Mouse (Mus musculus) heart, embryonic 16.5 days (tissue): Measurements from ENCODE around the gene Hist1h4a. TPM values are rescaled to one million over a fixed set of nuclear protein-coding genes. Genes with fewer than 3 reads are reported as not detected.

Source experiments
- ATAC-seq: fragments of 200-750 bp; cut with Nextera tagmentation; replicated peaks from 2 replicates; pipeline ENCODE4 v1.8.0; 2017; ENCODE audit warnings: moderate number of reproducible peaks; ENCODE audit not compliant: insufficient read depth, low FRiP score; ENCODE audit errors: extremely low read depth
- H3K27ac ChIP-seq: fragments of 300-500 bp; sonication (generic); 2 replicates; pipeline ENCODE4 v1.5.1; 2014; ENCODE audit warnings: mild to moderate bottlenecking, low read length, control low read depth, moderate library complexity
- H3K27me3 ChIP-seq: fragments of 300-500 bp; sonication (generic); 2 replicates; pipeline ENCODE4 v1.6.1; 2014; ENCODE audit warnings: low read length, mixed read lengths; ENCODE audit not compliant: control insufficient read depth, insufficient read depth
- H3K36me3 ChIP-seq: fragments of 300-500 bp; sonication (generic); 2 replicates; pipeline ENCODE4 v1.6.1; 2014; ENCODE audit not compliant: control insufficient read depth, insufficient read depth
- H3K4me1 ChIP-seq: fragments of 300-500 bp; sonication (generic); 2 replicates; pipeline ENCODE4 v1.6.1; 2014; ENCODE audit warnings: low read length, mixed read lengths; ENCODE audit not compliant: control insufficient read depth, insufficient read depth
- H3K4me2 ChIP-seq: fragments of 300-500 bp; sonication (generic); 2 replicates; pipeline ENCODE4 v1.6.1; 2014; ENCODE audit warnings: low read depth, mild to moderate bottlenecking, control low read depth, low read length
- H3K4me3 ChIP-seq: fragments of 300-500 bp; sonication (generic); 2 replicates; pipeline ENCODE4 v1.5.1; 2014; ENCODE audit warnings: mild to moderate bottlenecking, control low read depth, low read length
- H3K9ac ChIP-seq: fragments of 300-500 bp; sonication (generic); 2 replicates; pipeline ENCODE4 v1.6.1; 2014; ENCODE audit warnings: low read length, control low read depth
- H3K9me3 ChIP-seq: fragments of 300-500 bp; sonication (generic); replicated peaks from 2 replicates; pipeline ENCODE4 v1.6.1; 2016; ENCODE audit warnings: low read length; ENCODE audit not compliant: control insufficient read depth
- WGBS: fragments of 180-500 bp; shearing (Covaris S2); extraction: QIAGEN DNeasy Blood & Tissue Kit; methylation state at CpG from one replicate; pipeline ENCODE4 v1.1.7; 2014; 5-methylcytosine and 5-hydroxymethylcytosine counted together
- polyA plus RNA-seq: library from polyadenylated mRNA; unstranded; fragments of >200 nt; fragmentation: Nextera tagmentation; extraction: Ambion mirVana; gene quantifications from 2 replicates; pipeline ENCODE4 v1.2.1, GENCODE M21; 2015

Hist1h4a gene
- polyA plus RNA-seq, 1 experiment from 2014 or later, result 0.32 TPM

- H3K36me3 ChIP-seq, result no peaks in the 10 kb centered on the region
- WGBS, result 2% methylated on average over 19 of the region's 27 CpGs
- no peaks in the 10 kb centered on the region for H3K27me3 ChIP-seq
- peak overlapping the region; percentile 87 for H3K27ac ChIP-seq
- no peaks in the 10 kb centered on the region for H3K9me3 ChIP-seq
- H3K9ac ChIP-seq, result peak overlapping the region; percentile 75
- peak overlapping the region; percentile 89 for H3K4me2 ChIP-seq
- ATAC-seq, result no peak
- peaks cover 22% of the 10 kb centered on the region for H3K4me1 ChIP-seq
- peak overlapping the region; percentile 76 for H3K4me3 ChIP-seq
These were observed 624 bp downstream of the Hist1h4a start for GRCm38 (mm10) chr13:23760240-23760971.

- H3K4me2 ChIP-seq, result peak overlapping the region; percentile 89
- H3K27me3 ChIP-seq, result no peaks in the 10 kb centered on the region
- ATAC-seq, result no peak
- no peaks in the 10 kb centered on the region for H3K9me3 ChIP-seq
- H3K9ac ChIP-seq, result peak overlapping the region; percentile 75
- peak overlapping the region; percentile 76 for H3K4me3 ChIP-seq
- peak overlapping the region; percentile 87 for H3K27ac ChIP-seq
- H3K4me1 ChIP-seq, result peaks cover 22% of the 10 kb centered on the region
- H3K36me3 ChIP-seq, result no peaks in the 10 kb centered on the region
- 56% methylated on average over 1 of the region's 1 CpGs for WGBS
These were observed 1.2 kb downstream of the Hist1h4a start for GRCm38 (mm10) chr13:23759916-23760239.

- H3K27me3 ChIP-seq, result no peaks in the 10 kb centered on the region
These were observed 1.7 kb downstream of the Hist1h4a start for GRCm38 (mm10) chr13:23759251-23759771.

GRCm38 (mm10) chr13:23757921-23758320, 3.1 kb downstream of the Hist1h4a start:
- Histone ChIP-seq H3K4me3 (no peak overlapping the region), H3K36me3 (no peaks in the 10 kb centered on the region), H3K27ac (0 out of 2 replicates have a peak overlapping the region, but pooled peaks have one; percentile 5), H3K4me1 (peaks cover 14% of the 10 kb centered on the region), H3K27me3 (no peaks in the 10 kb centered on the region), H3K9ac (no peak overlapping the region), H3K4me2 (no peak overlapping the region), H3K9me3 (no peaks in the 10 kb centered on the region)
- no peak for ATAC-seq
- 54% methylated on average over 3 of the region's 3 CpGs for WGBS

More at GRCm38 (mm10) chr13:23759251-23759771, 1.7 kb downstream of the Hist1h4a start:
- ATAC-seq, result no peak
- H3K9ac ChIP-seq, result no peak overlapping the region
- H3K4me1 ChIP-seq, result peaks cover 20% of the 10 kb centered on the region
- 81% methylated on average over 3 of the region's 3 CpGs for WGBS
- H3K36me3 ChIP-seq, result no peaks in the 10 kb centered on the region
- no peak overlapping the region for H3K27ac ChIP-seq
- H3K4me2 ChIP-seq, result no peak overlapping the region
- no peaks in the 10 kb centered on the region for H3K9me3 ChIP-seq
- H3K4me3 ChIP-seq, result no peak overlapping the region

GRCm38 (mm10) chr13:23757211-23757773, 3.7 kb downstream of the Hist1h4a start:
- ATAC-seq, result no peak
- Histone ChIP-seq H3K4me1 (peaks cover 14% of the 10 kb centered on the region), H3K9me3 (no peaks in the 10 kb centered on the region), H3K9ac (peak overlapping the region; percentile 46), H3K4me3 (peak overlapping the region; percentile 51), H3K4me2 (peak overlapping the region; percentile 67), H3K27me3 (no peaks in the 10 kb centered on the region), H3K36me3 (no peaks in the 10 kb centered on the region), H3K27ac (peak overlapping the region; percentile 88)
- WGBS, result 3% methylated on average over 12 of the region's 23 CpGs

- H3K4me2 ChIP-seq, result peak within 1 kb of the TSS; percentile 67
- WGBS, result under 1% methylated on average over 17 of the region's 22 CpGs
- H3K4me1 ChIP-seq, result peaks cover 14% of the 10 kb centered on the region
- H3K27ac ChIP-seq, result peak within 1 kb of the TSS; percentile 88
- H3K36me3 ChIP-seq, result no peaks in the 10 kb centered on the region
- H3K4me3 ChIP-seq, result peak within 1 kb of the TSS; percentile 51
- peak within 1 kb of the TSS; percentile 46 for H3K9ac ChIP-seq
- no peaks in the 10 kb centered on the region for H3K9me3 ChIP-seq
- peak; percentile 58 for ATAC-seq
- no peaks in the 10 kb centered on the region for H3K27me3 ChIP-seq
These were observed 4.2 kb downstream of the Hist1h4a start, which contains the start of gene Hist1h4b for GRCm38 (mm10) chr13:23756790-23757189. Gene Hist1h4b (plus strand): TSS chr13:23757013.

GRCm38 (mm10) chr13:23755000-23755399, 6.0 kb downstream of the Hist1h4a start:
- H3K9me3 ChIP-seq, result no peaks in the 10 kb centered on the region
- no peak overlapping the region for H3K4me3 ChIP-seq
- no peaks in the 10 kb centered on the region for H3K36me3 ChIP-seq
- no peak overlapping the region for H3K9ac ChIP-seq
- H3K27me3 ChIP-seq, result no peaks in the 10 kb centered on the region
- no peak for ATAC-seq
- no peak overlapping the region for H3K27ac ChIP-seq
- H3K4me2 ChIP-seq, result no peak overlapping the region
- H3K4me1 ChIP-seq, result peaks cover 8% of the 10 kb centered on the region; the same call in 1 of the 2 replicates

GRCm38 (mm10) chr13:23753314-23754078, 7.5 kb downstream of the Hist1h4a start:
- ATAC-seq, result no peak
- 53% methylated on average over 4 of the region's 4 CpGs for WGBS
- Histone ChIP-seq H3K4me1 (0 out of 2 replicates have a peak, but pooled peaks cover 7% of the 10 kb centered on the region), H3K9ac (no peak overlapping the region), H3K9me3 (no peaks in the 10 kb centered on the region), H3K4me2 (no peak overlapping the region; the same call in 1 of the 2 replicates), H3K27ac (no peak overlapping the region), H3K4me3 (no peak overlapping the region), H3K36me3 (no peaks in the 10 kb centered on the region), H3K27me3 (no peaks in the 10 kb centered on the region)
